Mouse (Mus musculus) cerebellum, adult 2 months (tissue): ENCODE measurements at regions not wholly inside any gene's neighbourhood (a gene's known extent, or its start where the extent isn't known, plus 50 kb on each side); places are given as distances from the start of the nearest gene placed in this dataset.

ENCODE experiments used
- CTCF ChIP-seq: fragments of 200-500 bp; IDR thresholded peaks from 2 replicates; pipeline ENCODE4 v1.5.1; 2011; ENCODE audit warnings: low read depth, mild to moderate bottlenecking, control low read depth, low read length, moderate library complexity, borderline replicate concordance; ENCODE audit not compliant: insufficient read depth
- POLR2A ChIP-seq: fragments of 200-500 bp; IDR thresholded peaks from 2 replicates; pipeline ENCODE4 v1.6.1; 2011; ENCODE audit warnings: low read length, control low read depth, borderline replicate concordance; ENCODE audit not compliant: insufficient read depth

DNA sequence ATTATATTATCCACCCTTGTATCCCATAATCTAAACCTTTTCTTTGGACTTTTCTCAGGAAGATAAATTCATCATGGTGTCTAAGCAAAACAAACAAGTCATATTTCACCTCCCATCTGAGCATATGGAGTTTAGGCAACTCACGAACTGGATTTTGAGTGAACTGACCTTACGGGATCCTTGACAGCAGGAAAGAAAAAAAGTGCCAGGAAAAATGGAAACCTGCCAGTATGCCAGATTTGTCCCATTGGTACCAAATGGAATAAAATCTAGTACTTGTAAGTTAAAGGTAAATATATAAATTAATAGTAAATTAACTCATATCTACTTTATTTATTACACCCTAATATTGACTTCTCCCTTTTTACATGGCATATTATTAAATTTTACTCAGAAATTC is 360.0 kb upstream of the Tmprss15 start:
- TF ChIP-seq POLR2A (no peak), CTCF (no peak)
